Mouse (Mus musculus): ENCODE results near the gene Tlk2. TPM values are rescaled to one million over a fixed set of nuclear protein-coding genes. Genes with fewer than 3 reads are reported as not detected.
A peak's percentile ranks its signal among the peaks of the same experiment; 100 is the strongest.

Tlk2 gene
- polyA plus RNA-seq, 1 experiment = 5.3 TPM

DNA sequence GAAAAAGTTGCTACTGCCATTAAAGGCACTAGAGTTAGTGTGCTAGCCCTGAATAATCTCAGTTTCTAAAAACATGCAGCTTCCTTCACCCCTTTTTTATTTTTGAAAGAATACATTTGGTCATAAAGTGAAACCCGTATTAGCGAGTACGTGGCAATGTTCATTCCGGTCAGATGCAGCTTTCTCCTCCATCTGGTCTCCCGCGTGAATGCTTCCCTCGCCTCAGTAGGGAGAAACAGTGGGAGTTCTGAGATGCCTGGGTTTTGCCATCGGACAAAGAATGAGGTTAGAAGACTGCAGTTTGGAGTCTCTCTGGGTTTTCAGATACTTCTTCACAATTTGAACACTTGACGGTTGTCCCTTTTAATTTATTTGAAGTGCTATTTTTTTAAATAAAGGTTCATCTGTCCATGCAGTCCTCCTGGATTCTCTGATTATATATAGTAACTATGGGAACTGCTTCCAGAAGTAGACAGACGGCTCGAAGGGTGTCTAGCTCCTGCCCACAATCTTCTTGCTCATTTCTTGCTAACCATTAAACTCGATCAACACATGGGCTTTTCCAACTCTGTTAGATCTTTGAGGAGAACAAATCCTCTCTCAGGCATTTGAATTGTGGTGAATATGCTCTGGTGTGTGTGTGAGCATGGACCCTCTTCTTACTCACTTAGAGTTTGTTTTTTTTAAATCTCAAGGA, 103.3 kb downstream of the Tlk2 start:
- TF ChIP-seq CTCF (IDR thresholded peaks at IDR 0.05; ENCODE audit: extremely low read depth, insufficient read length, insufficient replicate concordance, low read depth, low read length) (no peak), POLR2A (IDR thresholded peaks at IDR 0.05; ENCODE audit: low read depth, low read length) (no peak)
- Histone ChIP-seq H3K27ac (ENCODE audit: insufficient read depth, low read depth, low read length) (no peak overlapping the region), H3K4me3 (ENCODE audit: low read depth, low read length) (no peak overlapping the region), H3K27me3 (ENCODE audit: control insufficient read depth, insufficient read depth, low read length) (no peaks in the 10 kb centered on the region), H3K36me3 (ENCODE audit: control insufficient read depth, insufficient read depth, low read length) (peaks cover 35% of the 10 kb centered on the region), H3K4me1 (ENCODE audit: control insufficient read depth, insufficient read depth, insufficient read length, low read length) (0 out of 2 replicates have a peak, but pooled peaks cover 2% of the 10 kb centered on the region)
- 93% methylated on average over 12 of the region's 12 CpGs for WGBS

DNA sequence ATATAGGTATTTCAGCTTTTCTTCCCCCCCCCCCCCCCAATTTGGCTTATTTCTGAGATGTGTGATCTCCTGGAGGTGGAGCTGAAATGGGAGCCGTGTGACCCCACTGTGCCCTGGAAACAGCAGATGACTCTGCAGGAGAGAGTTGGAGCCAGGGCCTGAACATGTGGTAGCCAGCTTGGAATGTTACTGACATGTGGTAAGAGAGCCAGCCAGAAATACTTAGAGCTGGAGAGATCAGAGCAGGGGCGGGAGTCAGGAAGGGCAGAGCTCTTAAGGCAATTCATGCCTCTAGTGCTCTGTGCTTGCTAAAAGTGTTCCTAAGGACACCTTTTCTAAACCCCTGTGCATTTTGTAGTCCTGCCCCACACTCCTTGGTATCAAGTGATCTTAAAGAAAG, 103.9 kb downstream of the Tlk2 start:
- TF ChIP-seq POLR2A (IDR thresholded peaks at IDR 0.05; ENCODE audit: low read depth, low read length) = no peak
- TF ChIP-seq CTCF (IDR thresholded peaks at IDR 0.05; ENCODE audit: extremely low read depth, insufficient read length, insufficient replicate concordance, low read depth, low read length) = no peak
- H3K27ac ChIP-seq (ENCODE audit: insufficient read depth, low read depth, low read length) = no peak overlapping the region
- 0 out of 2 replicates have a peak, but pooled peaks cover 2% of the 10 kb centered on the region for H3K4me1 ChIP-seq (ENCODE audit: control insufficient read depth, insufficient read depth, insufficient read length, low read length)
- 65% methylated on average over 2 of the region's 2 CpGs for WGBS
- peaks cover 35% of the 10 kb centered on the region for H3K36me3 ChIP-seq (ENCODE audit: control insufficient read depth, insufficient read depth, low read length)
- H3K4me3 ChIP-seq (ENCODE audit: low read depth, low read length) = no peak overlapping the region
- no peaks in the 10 kb centered on the region for H3K27me3 ChIP-seq (ENCODE audit: control insufficient read depth, insufficient read depth, low read length)

- no peaks in the 10 kb centered on the region for H3K27me3 ChIP-seq (ENCODE audit: control insufficient read depth, insufficient read depth, low read length)
- H3K4me3 ChIP-seq (ENCODE audit: low read depth, low read length) = no peak overlapping the region
- H3K36me3 ChIP-seq (ENCODE audit: control insufficient read depth, insufficient read depth, low read length) = peaks cover 34% of the 10 kb centered on the region
- no peak overlapping the region for H3K27ac ChIP-seq (ENCODE audit: insufficient read depth, low read depth, low read length)
- WGBS = 93% methylated on average over 9 of the region's 9 CpGs
- H3K4me1 ChIP-seq (ENCODE audit: control insufficient read depth, insufficient read depth, insufficient read length, low read length) = 0 out of 2 replicates have a peak, but pooled peaks cover 2% of the 10 kb centered on the region
- no peak for TF ChIP-seq POLR2A (IDR thresholded peaks at IDR 0.05; ENCODE audit: low read depth, low read length)
- no peak for TF ChIP-seq CTCF (IDR thresholded peaks at IDR 0.05; ENCODE audit: extremely low read depth, insufficient read length, insufficient replicate concordance, low read depth, low read length)
Measured at GRCm38 (mm10) chr11:105283016-105283415, 104.4 kb downstream of the Tlk2 start.

- 72% methylated on average over 3 of the region's 3 CpGs for whole genome bisulfite sequencing
- no peak overlapping the region for H3K27ac ChIP-seq (ENCODE audit: insufficient read depth, low read depth, low read length)
- no peak for TF ChIP-seq CTCF (IDR thresholded peaks at IDR 0.05; ENCODE audit: extremely low read depth, insufficient read length, insufficient replicate concordance, low read depth, low read length)
- no peak for TF ChIP-seq POLR2A (IDR thresholded peaks at IDR 0.05; ENCODE audit: low read depth, low read length)
- no peak overlapping the region for H3K4me3 ChIP-seq (ENCODE audit: low read depth, low read length)
- H3K4me1 ChIP-seq (ENCODE audit: control insufficient read depth, insufficient read depth, insufficient read length, low read length) = 0 out of 2 replicates have a peak, but pooled peaks cover 2% of the 10 kb centered on the region
- peaks cover 26% of the 10 kb centered on the region for H3K36me3 ChIP-seq (ENCODE audit: control insufficient read depth, insufficient read depth, low read length)
- no peaks in the 10 kb centered on the region for H3K27me3 ChIP-seq (ENCODE audit: control insufficient read depth, insufficient read depth, low read length)
Measured at GRCm38 (mm10) chr11:105285720-105286119, 107.1 kb downstream of the Tlk2 start.

DNA sequence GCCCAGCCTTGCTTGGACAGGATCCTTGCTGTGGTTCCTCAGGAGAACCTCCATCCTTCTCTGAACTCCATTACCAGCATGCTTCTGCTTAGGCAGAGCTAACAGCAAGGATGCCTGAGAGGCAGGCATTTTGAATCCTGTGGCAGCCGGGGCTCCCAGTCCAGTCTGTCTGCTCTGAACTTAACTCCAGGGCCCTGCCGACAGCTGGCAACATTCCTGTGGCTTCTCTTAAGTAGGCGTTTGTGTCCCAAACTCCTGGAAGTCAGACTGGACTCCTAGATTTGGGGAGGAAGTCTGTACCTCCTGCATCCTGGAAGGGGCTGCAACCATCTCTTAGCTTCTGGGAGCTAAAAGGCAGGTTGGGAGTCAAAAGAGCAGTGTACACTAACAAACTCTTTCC, 110.8 kb downstream of the Tlk2 start:
- WGBS = 63% methylated on average over 3 of the region's 3 CpGs
- TF ChIP-seq POLR2A (IDR thresholded peaks at IDR 0.05; ENCODE audit: low read depth, low read length) = no peak; the same call in 1 of the 2 replicates
- no peak for TF ChIP-seq CTCF (IDR thresholded peaks at IDR 0.05; ENCODE audit: extremely low read depth, insufficient read length, insufficient replicate concordance, low read depth, low read length)
- no peak overlapping the region for H3K4me3 ChIP-seq (ENCODE audit: low read depth, low read length)
- H3K27ac ChIP-seq (ENCODE audit: insufficient read depth, low read depth, low read length) = no peak overlapping the region
- H3K36me3 ChIP-seq (ENCODE audit: control insufficient read depth, insufficient read depth, low read length) = peaks cover 7% of the 10 kb centered on the region
- H3K27me3 ChIP-seq (ENCODE audit: control insufficient read depth, insufficient read depth, low read length) = peaks cover 4% of the 10 kb centered on the region; the same call in 1 of the 2 replicates
- H3K4me1 ChIP-seq (ENCODE audit: control insufficient read depth, insufficient read depth, insufficient read length, low read length) = 0 out of 2 replicates have a peak, but pooled peaks cover 2% of the 10 kb centered on the region

- Histone ChIP-seq H3K4me1 (ENCODE audit: control insufficient read depth, insufficient read depth, insufficient read length, low read length) (no peaks in the 10 kb centered on the region), H3K27me3 (ENCODE audit: control insufficient read depth, insufficient read depth, low read length) (peaks cover 4% of the 10 kb centered on the region; the same call in 1 of the 2 replicates), H3K27ac (ENCODE audit: insufficient read depth, low read depth, low read length) (0 out of 2 replicates have a peak overlapping the region, but pooled peaks have one; percentile 9), H3K4me3 (ENCODE audit: low read depth, low read length) (peak overlapping the region; percentile 63; the same call in 1 of the 2 replicates), H3K36me3 (ENCODE audit: control insufficient read depth, insufficient read depth, low read length) (peaks cover 2% of the 10 kb centered on the region; the same call in 1 of the 2 replicates)
- no peak for TF ChIP-seq CTCF (IDR thresholded peaks at IDR 0.05; ENCODE audit: extremely low read depth, insufficient read length, insufficient replicate concordance, low read depth, low read length)
- no peak for TF ChIP-seq POLR2A (IDR thresholded peaks at IDR 0.05; ENCODE audit: low read depth, low read length)
- 31% methylated on average over 10 of the region's 10 CpGs for WGBS
Measured at GRCm38 (mm10) chr11:105291681-105292123, 113.1 kb downstream of the Tlk2 start.
